Mouse (Mus musculus) testis, adult 2 months (tissue): ENCODE measurements around the gene Stk38.

ENCODE experiments used
- CTCF ChIP-seq: fragments of 200-500 bp; IDR thresholded peaks from 2 replicates; pipeline ENCODE4 v1.5.1; 2012; ENCODE audit warnings: low read depth, mild to moderate bottlenecking, inconsistent platforms, low read length, moderate library complexity; ENCODE audit not compliant: control insufficient read depth, insufficient read depth, insufficient replicate concordance
- POLR2A ChIP-seq: fragments of 200-500 bp; IDR thresholded peaks from 2 replicates; pipeline ENCODE4 v1.6.1; 2012; ENCODE audit warnings: low read depth, mild to moderate bottlenecking, inconsistent platforms, low read length, moderate library complexity; ENCODE audit not compliant: control insufficient read depth

GRCm38 (mm10) chr17:29045741-29046530 is 38.1 kb upstream of the Stk38 start:
- TF ChIP-seq CTCF = no peak
- TF ChIP-seq POLR2A = no peak
